Mouse (Mus musculus) brain, embryonic 14.5 days (tissue): Measurements from ENCODE around the gene Gtf3c1.

ENCODE experiments used
- CTCF ChIP-seq: fragments of 200-500 bp; IDR thresholded peaks from 2 replicates; pipeline ENCODE4 v1.5.1; 2012; ENCODE audit warnings: inconsistent platforms, mild to moderate bottlenecking, moderate library complexity, borderline replicate concordance; ENCODE audit not compliant: insufficient read depth, insufficient read length; ENCODE audit errors: extremely low read depth
- POLR2A ChIP-seq: fragments of 200-500 bp; IDR thresholded peaks from 2 replicates; pipeline ENCODE4 v1.6.1; 2012; ENCODE audit warnings: mild to moderate bottlenecking, inconsistent platforms, borderline replicate concordance; ENCODE audit not compliant: poor library complexity, insufficient read depth, insufficient read length, severe bottlenecking; ENCODE audit errors: extremely low read depth

- TF ChIP-seq POLR2A: no peak
- TF ChIP-seq CTCF: no peak
Measured at GRCm38 (mm10) chr7:125744774-125745173, 37.2 kb upstream of the Gtf3c1 start.
